Mouse (Mus musculus): Measurements from ENCODE around the gene Neurl3.

DNA sequence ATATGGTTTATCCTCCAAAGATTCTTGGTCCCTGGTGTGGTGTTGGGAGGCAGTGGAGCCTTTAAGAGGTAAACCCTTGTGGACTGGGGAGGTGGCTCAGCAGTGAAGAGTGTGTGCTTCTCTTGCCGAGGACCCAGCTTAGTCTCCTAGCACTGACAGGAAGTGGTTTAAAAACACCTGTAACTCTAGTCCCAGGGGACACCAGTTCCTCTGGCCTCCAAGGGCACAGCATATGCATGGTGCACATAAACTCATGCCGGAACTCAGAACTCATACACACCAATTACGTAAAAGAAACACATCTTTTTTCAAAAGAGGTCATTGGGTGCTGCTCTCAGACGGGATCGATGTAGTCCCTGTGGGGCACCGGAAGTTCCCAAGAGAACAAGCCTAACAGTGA lies 7.4 kb upstream of the Neurl3 start:
- TF ChIP-seq POLR2A (IDR thresholded peaks at IDR 0.05; ENCODE audit: control insufficient read depth, low read depth, low read length) (no peak), CTCF (IDR thresholded peaks at IDR 0.05; ENCODE audit: control insufficient read depth, insufficient read depth, insufficient replicate concordance, low read depth, low read length) (no peak)

Measured in testis, adult 2 months (tissue).